ENCODE assay signal across 8 mouse cellular contexts in genomic region chr13:52651383-52652252, GRCm38 (mm10).
A peak's percentile ranks its signal among the peaks of the same experiment; 100 is the strongest.
DNase-seq lines count a peak whose midpoint lies in the region; ATAC-seq and TF ChIP-seq lines count a peak whose summit lies in the region.

No protein-coding gene starts in this region.

- TF ChIP-seq POLR2A in lung, adult 2 months (IDR thresholded peaks at IDR 0.05; ENCODE audit: borderline replicate concordance, extremely low read depth, low read depth, low read length), result no peak

- peak; percentile 92 for DNase-seq in lung, embryonic 14.5 days
- DNase-seq in lung, adult 2 months, result no peak
- DNase-seq in Patski (ENCODE audit: low read depth, low spot score), result peak; percentile 70
- DNase-seq in induced T-regulatory cell, adult 2 months (ENCODE audit: low read depth), result peak; percentile 77
- DNase-seq in left cerebral cortex, postnatal 25 days (ENCODE audit: low spot score in 2 of 2), result peak; percentile 75 to 81
- peak; percentile 67 for DNase-seq in retina, postnatal 7 days (ENCODE audit: low read depth, low spot score)
- no peak for DNase-seq in spleen, adult 18-20 months

- ATAC-seq in lung, embryonic 14.5 days (ENCODE audit: insufficient read depth), result no peak
- peak; percentile 58 for ATAC-seq in Patski
- 0 out of 2 replicates have a peak, but pooled peaks have one; percentile 27 for ATAC-seq in common myeloid progenitor, adult 5-6 weeks (replicated peaks; ENCODE audit: low read depth, poor library complexity, severe bottlenecking)

- H3K27me3 ChIP-seq in lung, embryonic 14.5 days (ENCODE audit: insufficient read depth, low read length), result no peaks in the 10 kb centered on the region
- no peaks in the 10 kb centered on the region for H3K27me3 ChIP-seq in Patski

- TF ChIP-seq CTCF in lung, embryonic 14.5 days (IDR thresholded peaks at IDR 0.05; ENCODE audit: low read depth), result peak; percentile 67
- no peak for TF ChIP-seq CTCF in lung, adult 2 months (IDR thresholded peaks at IDR 0.05; ENCODE audit: insufficient read depth, low read length)
- no peak for TF ChIP-seq CTCF in Patski (IDR thresholded peaks at IDR 0.05)

- no peaks in the 10 kb centered on the region for H3K36me3 ChIP-seq in lung, embryonic 14.5 days (ENCODE audit: insufficient read depth)

- in situ Hi-C loops in Patski (cut with MboI; ENCODE audit: low pct_unique_long_range_greater_than_20kb), result no loop called here

- no peak overlapping the region for H3K9ac ChIP-seq in lung, embryonic 14.5 days

- intact Hi-C loops in left cerebral cortex, postnatal 25 days (cut with DNase I), result loop anchor here (10.0 kb wide), 1 partner anchor 703 kb away; no protein-coding TSS in a partner anchor

- no peaks in the 10 kb centered on the region for H3K9me3 ChIP-seq in lung, embryonic 14.5 days (ENCODE audit: low read depth, low read length)

- no peak overlapping the region for H3K27ac ChIP-seq in lung, embryonic 14.5 days (ENCODE audit: low read depth)

- H3K4me2 ChIP-seq in lung, embryonic 14.5 days, result no peak overlapping the region

- no peak overlapping the region for H3K4me3 ChIP-seq in lung, embryonic 14.5 days (ENCODE audit: low read depth, low read length)
- no peak overlapping the region for H3K4me3 ChIP-seq in lung, adult 2 months (replicated peaks; ENCODE audit: extremely low read depth, low read depth, low read length)

- WGBS in lung, embryonic 14.5 days, result 45% methylated on average over 11 of the region's 12 CpGs
- 47% methylated on average over 11 of the region's 12 CpGs for WGBS in lung, adult 2 months

- CTCF ChIA-PET in Patski (lab: Charles Lee), result interaction anchor here (0.6 to 2.7 kb wide), 18 partner anchors 11 to 708 kb away, joined by 3 to 13 read pairs (median 3); no protein-coding TSS in a partner anchor

- POLR2A ChIA-PET in Patski (lab: Charles Lee), result interaction anchor here (1.7 kb wide), 1 partner anchor 331 kb away, joined by 5 read pairs; no protein-coding TSS in a partner anchor

- no peaks in the 10 kb centered on the region for H3K4me1 ChIP-seq in lung, embryonic 14.5 days (ENCODE audit: insufficient read depth)
- no peaks in the 10 kb centered on the region for H3K4me1 ChIP-seq in lung, adult 2 months (ENCODE audit: control insufficient read depth, insufficient read depth, low read length)

Comparison
In these comparisons a context has a peak if more than half of its experiments do, and no peak if none do; other contexts are left out.
1. DNase-seq: peak in lung, embryonic 14.5 days (single experiment), Patski (single experiment), induced T-regulatory cell, adult 2 months (single experiment), left cerebral cortex, postnatal 25 days (2 of 2) and retina, postnatal 7 days (single experiment); none in lung, adult 2 months (single experiment) and spleen, adult 18-20 months (0 of 2).